Mouse (Mus musculus): ENCODE measurements around the gene Iqcj. TPM values are rescaled to one million over a fixed set of nuclear protein-coding genes. Genes with fewer than 3 reads are reported as not detected.

The Iqcj gene
- total RNA-seq (2014; rRNA removed): not detected in 2 replicates
- polyA plus RNA-seq (2012; rRNA removed): not detected in 2 replicates

DNA sequence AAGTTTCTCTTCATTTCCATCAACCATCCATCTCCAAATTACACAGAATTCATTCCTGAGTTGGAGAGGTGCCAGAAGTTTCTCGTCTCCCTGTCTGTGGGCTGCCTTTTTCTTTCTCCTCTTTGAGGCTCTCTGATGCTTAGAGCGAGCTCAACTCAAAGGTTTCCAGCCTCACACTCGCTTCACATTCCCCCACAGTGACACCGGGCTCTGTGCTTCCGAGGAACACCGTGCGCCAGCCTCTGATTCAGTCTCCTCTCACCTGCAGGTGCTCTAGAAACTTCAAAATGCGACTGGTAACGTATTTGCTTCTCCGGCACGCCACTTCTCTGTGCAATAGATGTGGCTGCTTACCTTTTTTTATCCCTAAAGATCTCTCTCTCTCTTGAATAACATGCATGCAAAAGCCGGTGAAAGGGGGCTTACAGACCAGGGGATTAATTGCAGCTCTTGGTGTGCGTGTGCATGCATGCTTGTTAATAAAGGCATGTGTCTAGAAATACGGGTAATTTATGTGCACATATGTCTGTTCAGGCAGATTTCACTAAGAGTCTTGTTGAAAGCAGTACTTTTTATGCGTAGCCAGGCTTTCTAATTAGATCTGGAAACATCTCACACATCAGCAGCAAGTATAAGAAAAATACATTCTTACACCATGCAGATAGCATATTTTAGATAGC, at the start of gene Iqcj, which contains the start of gene Iqschfp:
Iqcj (plus strand) TSS at position 195 of the 680 bp plus-strand sequence.
Iqschfp (plus strand) TSS at position 207 of the 680 bp plus-strand sequence.
- Histone ChIP-seq H3K36me3 (ENCODE audit: control insufficient read depth, insufficient read depth, low read length) (no peaks in the 10 kb centered on the region), H3K4me3 (ENCODE audit: insufficient read depth, low read depth, low read length) (no peak within 1 kb of the TSS), H3K4me1 (ENCODE audit: control insufficient read depth, insufficient read depth, low read length) (no peaks in the 10 kb centered on the region), H3K27me3 (ENCODE audit: control insufficient read depth, insufficient read depth, low read length) (no peaks in the 10 kb centered on the region), H3K27ac (replicated peaks; ENCODE audit: insufficient read depth, low read depth, low read length) (no peak within 1 kb of the TSS), H3K79me2 (ENCODE audit: control insufficient read depth, insufficient read depth, low read length) (no peaks in the 10 kb centered on the region), H3K9ac (ENCODE audit: low read depth, low read length) (no peak within 1 kb of the TSS)
- TF ChIP-seq POLR2A (IDR thresholded peaks at IDR 0.05; ENCODE audit: extremely low read depth, insufficient read depth, low read length) (no peak), CTCF (IDR thresholded peaks at IDR 0.05; ENCODE audit: low read depth, low read length) (no peak)
- WGBS: 79% methylated on average over 15 of the region's 15 CpGs
- DNase-seq (ENCODE audit: extremely low read depth, low read depth, low spot score): no peak

DNA sequence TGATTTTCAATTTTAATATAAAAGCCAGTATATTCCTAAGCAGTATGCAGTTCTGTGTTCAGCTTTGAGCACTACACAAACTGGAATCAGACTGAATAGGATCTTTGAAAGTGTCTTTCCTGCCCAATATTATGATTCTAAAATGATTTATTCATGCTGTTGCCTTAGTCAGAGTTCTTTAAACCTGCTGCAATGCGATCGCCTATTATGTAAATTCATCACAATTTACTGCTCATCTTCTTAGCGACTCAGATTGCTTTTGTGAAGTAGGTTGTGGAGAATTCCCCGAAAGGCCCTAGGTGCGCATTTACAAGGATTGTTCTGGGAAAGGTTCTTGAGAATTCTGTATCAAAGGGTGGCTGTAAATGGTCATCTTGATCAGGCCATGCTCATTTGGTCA, 39.6 kb upstream of the Iqcj start:
- TF ChIP-seq CTCF (IDR thresholded peaks at IDR 0.05; ENCODE audit: low read depth, low read length) (no peak), POLR2A (IDR thresholded peaks at IDR 0.05; ENCODE audit: extremely low read depth, insufficient read depth, low read length) (no peak)
- Histone ChIP-seq H3K9ac (ENCODE audit: low read depth, low read length) (no peak overlapping the region), H3K79me2 (ENCODE audit: control insufficient read depth, insufficient read depth, low read length) (no peaks in the 10 kb centered on the region), H3K27me3 (ENCODE audit: control insufficient read depth, insufficient read depth, low read length) (no peaks in the 10 kb centered on the region), H3K4me3 (ENCODE audit: insufficient read depth, low read depth, low read length) (no peak overlapping the region), H3K4me1 (ENCODE audit: control insufficient read depth, insufficient read depth, low read length) (no peaks in the 10 kb centered on the region), H3K27ac (replicated peaks; ENCODE audit: insufficient read depth, low read depth, low read length) (no peak overlapping the region), H3K36me3 (ENCODE audit: control insufficient read depth, insufficient read depth, low read length) (no peaks in the 10 kb centered on the region)
- 89% methylated on average over 5 of the region's 5 CpGs for WGBS
- no peak for DNase-seq (ENCODE audit: extremely low read depth, low read depth, low spot score)

DNA sequence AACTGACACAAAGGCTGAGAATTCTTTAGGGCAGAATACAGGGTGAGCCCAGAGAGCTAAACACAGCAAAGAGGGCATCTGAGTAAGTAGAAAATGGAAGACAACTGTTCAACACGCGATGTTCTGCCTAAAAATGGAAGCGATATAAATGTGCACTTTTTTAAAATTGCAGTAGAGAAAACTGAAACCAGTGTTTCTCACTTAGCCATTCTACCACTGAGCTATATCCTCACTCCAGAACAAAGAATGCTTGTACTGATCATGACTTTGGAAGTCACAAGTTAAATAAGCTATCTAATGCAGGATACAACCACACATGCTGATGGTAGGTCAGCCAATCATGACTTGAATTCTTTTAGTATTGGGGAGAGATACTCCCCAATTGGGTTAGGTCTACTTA, 30.5 kb upstream of the Iqcj start:
- Histone ChIP-seq H3K4me1 (ENCODE audit: control insufficient read depth, insufficient read depth, low read length) (no peaks in the 10 kb centered on the region), H3K79me2 (ENCODE audit: control insufficient read depth, insufficient read depth, low read length) (no peaks in the 10 kb centered on the region), H3K36me3 (ENCODE audit: control insufficient read depth, insufficient read depth, low read length) (no peaks in the 10 kb centered on the region), H3K4me3 (ENCODE audit: insufficient read depth, low read depth, low read length) (no peak overlapping the region), H3K27me3 (ENCODE audit: control insufficient read depth, insufficient read depth, low read length) (no peaks in the 10 kb centered on the region), H3K9ac (ENCODE audit: low read depth, low read length) (no peak overlapping the region), H3K27ac (replicated peaks; ENCODE audit: insufficient read depth, low read depth, low read length) (no peak overlapping the region)
- no peak for DNase-seq (ENCODE audit: extremely low read depth, low read depth, low spot score)
- WGBS: 82% methylated on average over 3 of the region's 3 CpGs
- TF ChIP-seq POLR2A (IDR thresholded peaks at IDR 0.05; ENCODE audit: extremely low read depth, insufficient read depth, low read length) (no peak), CTCF (IDR thresholded peaks at IDR 0.05; ENCODE audit: low read depth, low read length) (no peak)

DNA sequence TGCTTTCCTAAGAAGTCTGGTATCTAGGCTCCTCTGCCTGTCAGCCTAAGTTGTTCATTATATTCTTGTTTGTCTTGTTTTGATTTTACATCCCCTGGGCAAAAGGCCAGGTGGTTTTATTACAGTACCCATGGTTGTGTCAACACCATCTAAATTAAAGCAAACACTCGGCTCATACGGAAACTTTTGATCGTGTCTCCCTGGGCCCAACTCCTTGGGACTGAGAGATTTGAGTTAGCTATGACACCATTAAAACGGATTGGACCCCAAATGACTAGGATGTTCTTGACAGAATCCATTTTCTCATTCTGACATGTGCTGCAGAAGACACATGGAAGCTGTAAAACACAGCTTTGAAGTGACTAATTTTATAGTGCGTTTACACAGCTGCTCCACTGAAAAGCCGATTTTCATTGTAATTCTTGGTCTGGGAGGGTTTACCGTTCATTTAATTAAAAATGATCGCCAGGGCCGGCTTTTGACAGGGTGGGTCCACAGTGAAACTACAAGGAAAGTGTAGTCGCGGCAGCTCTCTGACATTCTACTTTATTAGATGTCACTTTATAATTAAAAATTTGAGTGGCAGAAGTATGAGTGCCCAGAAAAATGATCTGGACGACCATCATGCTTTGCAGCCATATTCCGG, 24.5 kb upstream of the Iqcj start:
- no peak overlapping the region for H3K4me3 ChIP-seq (ENCODE audit: insufficient read depth, low read depth, low read length)
- H3K27ac ChIP-seq (replicated peaks; ENCODE audit: insufficient read depth, low read depth, low read length): no peak overlapping the region
- H3K9ac ChIP-seq (ENCODE audit: low read depth, low read length): no peak overlapping the region
- no peak for DNase-seq (ENCODE audit: extremely low read depth, low read depth, low spot score)
- WGBS: 80% methylated on average over 13 of the region's 13 CpGs
- H3K27me3 ChIP-seq (ENCODE audit: control insufficient read depth, insufficient read depth, low read length): no peaks in the 10 kb centered on the region
- H3K36me3 ChIP-seq (ENCODE audit: control insufficient read depth, insufficient read depth, low read length): no peaks in the 10 kb centered on the region
- H3K4me1 ChIP-seq (ENCODE audit: control insufficient read depth, insufficient read depth, low read length): no peaks in the 10 kb centered on the region
- TF ChIP-seq CTCF (IDR thresholded peaks at IDR 0.05; ENCODE audit: low read depth, low read length) (no peak), POLR2A (IDR thresholded peaks at IDR 0.05; ENCODE audit: extremely low read depth, insufficient read depth, low read length) (no peak)
- no peaks in the 10 kb centered on the region for H3K79me2 ChIP-seq (ENCODE audit: control insufficient read depth, insufficient read depth, low read length)

DNA sequence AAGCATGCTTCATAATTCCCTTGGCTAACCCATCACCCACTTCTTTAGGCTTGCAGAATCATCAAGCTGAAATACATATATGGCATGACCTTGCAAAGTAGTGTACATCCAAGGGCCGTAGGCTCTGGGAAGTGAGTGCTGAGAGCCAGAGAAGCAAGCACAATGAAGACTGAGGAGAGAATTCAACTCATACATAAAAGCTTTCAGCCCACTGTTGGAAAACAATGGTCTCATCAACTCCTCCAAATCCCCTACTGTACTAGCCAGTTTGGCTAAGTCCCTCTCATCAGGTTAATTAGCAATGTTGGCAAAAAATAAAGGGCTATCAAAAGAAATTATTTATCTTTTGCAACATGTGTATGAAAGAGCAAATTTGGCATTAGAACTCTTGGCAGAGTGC, 22.6 kb upstream of the Iqcj start:
- WGBS: 73% methylated on average over 1 of the region's 1 CpGs

DNA sequence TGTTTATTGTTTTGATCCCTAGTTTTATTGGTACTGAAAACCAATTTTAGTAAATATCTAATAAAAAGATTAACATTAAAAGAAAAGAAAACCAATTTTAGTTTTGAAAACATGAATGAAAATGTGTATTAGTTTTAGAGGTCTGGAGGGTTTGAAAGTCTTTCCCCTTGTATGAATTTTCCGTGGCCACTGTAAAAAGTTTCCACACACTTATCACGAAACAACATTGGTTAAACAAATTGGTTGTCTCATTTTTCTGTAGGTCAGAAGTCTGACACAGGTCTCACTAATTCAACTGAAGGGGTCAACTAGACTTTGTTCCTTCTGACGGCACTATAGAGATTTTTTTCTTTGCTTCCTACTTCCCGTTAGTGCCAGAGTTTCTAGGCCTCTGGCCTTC, 14.8 kb upstream of the Iqcj start:
- no peak for DNase-seq (ENCODE audit: extremely low read depth, low read depth, low spot score)
- H3K79me2 ChIP-seq (ENCODE audit: control insufficient read depth, insufficient read depth, low read length): no peaks in the 10 kb centered on the region
- WGBS: 45% methylated on average over 4 of the region's 4 CpGs

More for the DNA sequence above, 22.6 kb upstream of the Iqcj start:
- Histone ChIP-seq H3K27me3 (ENCODE audit: control insufficient read depth, insufficient read depth, low read length) (no peaks in the 10 kb centered on the region), H3K79me2 (ENCODE audit: control insufficient read depth, insufficient read depth, low read length) (no peaks in the 10 kb centered on the region), H3K36me3 (ENCODE audit: control insufficient read depth, insufficient read depth, low read length) (no peaks in the 10 kb centered on the region), H3K4me1 (ENCODE audit: control insufficient read depth, insufficient read depth, low read length) (no peaks in the 10 kb centered on the region), H3K9ac (ENCODE audit: low read depth, low read length) (no peak overlapping the region), H3K4me3 (ENCODE audit: insufficient read depth, low read depth, low read length) (no peak overlapping the region), H3K27ac (replicated peaks; ENCODE audit: insufficient read depth, low read depth, low read length) (no peak overlapping the region)
- DNase-seq (ENCODE audit: extremely low read depth, low read depth, low spot score): no peak
- no peak for TF ChIP-seq CTCF (IDR thresholded peaks at IDR 0.05; ENCODE audit: low read depth, low read length)
- no peak for TF ChIP-seq POLR2A (IDR thresholded peaks at IDR 0.05; ENCODE audit: extremely low read depth, insufficient read depth, low read length)

More for the DNA sequence above, 14.8 kb upstream of the Iqcj start:
- H3K4me1 ChIP-seq (ENCODE audit: control insufficient read depth, insufficient read depth, low read length): no peaks in the 10 kb centered on the region
- no peak overlapping the region for H3K27ac ChIP-seq (replicated peaks; ENCODE audit: insufficient read depth, low read depth, low read length)
- TF ChIP-seq POLR2A (IDR thresholded peaks at IDR 0.05; ENCODE audit: extremely low read depth, insufficient read depth, low read length): no peak
- TF ChIP-seq CTCF (IDR thresholded peaks at IDR 0.05; ENCODE audit: low read depth, low read length): no peak
- H3K36me3 ChIP-seq (ENCODE audit: control insufficient read depth, insufficient read depth, low read length): no peaks in the 10 kb centered on the region
- H3K4me3 ChIP-seq (ENCODE audit: insufficient read depth, low read depth, low read length): no peak overlapping the region
- H3K27me3 ChIP-seq (ENCODE audit: control insufficient read depth, insufficient read depth, low read length): no peaks in the 10 kb centered on the region
- no peak overlapping the region for H3K9ac ChIP-seq (ENCODE audit: low read depth, low read length)
